Comparison of ENCODE assay signal across 25 mouse cellular contexts in genomic region chr7:119769895-119770294, GRCm38 (mm10). TPM values are rescaled to one million over a fixed set of nuclear protein-coding genes. Genes with fewer than 3 reads are reported as not detected.
DNase-seq lines count a peak whose midpoint lies in the region; ATAC-seq and TF ChIP-seq lines count a peak whose summit lies in the region.
"Had no signal": no experiment of that assay in that cellular context is flagged by ENCODE, and none has a peak within 500 bp of the region (broad histone marks: within the 10 kb centered on the region; RNA-seq: fewer than 3 reads in every experiment).

No protein-coding gene starts in this region.

- no peak overlapping the region for H3K4me2 ChIP-seq in intestine, embryonic 14.5 days (ENCODE audit: low read length)
- no peak overlapping the region for H3K4me2 ChIP-seq in intestine, postnatal 0 days (replicated peaks; ENCODE audit: low read depth)
- H3K4me2 ChIP-seq in stomach, embryonic 16.5 days (ENCODE audit: low read depth, low read length): no peak overlapping the region
- H3K4me2 ChIP-seq: embryonic facial prominence, embryonic 12.5 days; embryonic facial prominence, embryonic 15.5 days; forebrain, embryonic 12.5 days; forebrain, embryonic 15.5 days; heart, embryonic 13.5 days; hindbrain, embryonic 12.5 days; hindbrain, embryonic 15.5 days had no signal

- H3K9me3 ChIP-seq in intestine, embryonic 14.5 days (ENCODE audit: control insufficient read depth, low read length): no peaks in the 10 kb centered on the region
- no peaks in the 10 kb centered on the region for H3K9me3 ChIP-seq in intestine, postnatal 0 days (ENCODE audit: control insufficient read depth)
- no peaks in the 10 kb centered on the region for H3K9me3 ChIP-seq in stomach, embryonic 16.5 days (replicated peaks; ENCODE audit: control insufficient read depth, low read length)
- H3K9me3 ChIP-seq: embryonic facial prominence, embryonic 12.5 days; embryonic facial prominence, embryonic 15.5 days; forebrain, embryonic 12.5 days; forebrain, embryonic 15.5 days; heart, embryonic 10.5 days; heart, embryonic 13.5 days; hindbrain, embryonic 12.5 days; hindbrain, embryonic 15.5 days had no signal

- no peak overlapping the region for H3K9ac ChIP-seq in intestine, embryonic 14.5 days (ENCODE audit: low read length)
- no peak overlapping the region for H3K9ac ChIP-seq in intestine, postnatal 0 days (ENCODE audit: low read depth, low read length)
- no peak overlapping the region for H3K9ac ChIP-seq in stomach, embryonic 16.5 days (ENCODE audit: low read length)
- H3K9ac ChIP-seq: embryonic facial prominence, embryonic 12.5 days; embryonic facial prominence, embryonic 15.5 days; forebrain, embryonic 12.5 days; forebrain, embryonic 15.5 days; heart, embryonic 13.5 days; hindbrain, embryonic 12.5 days; hindbrain, embryonic 15.5 days had no signal

- H3K36me3 ChIP-seq in intestine, embryonic 14.5 days (ENCODE audit: control insufficient read depth, insufficient read depth, low read length): no peaks in the 10 kb centered on the region
- H3K36me3 ChIP-seq in intestine, postnatal 0 days (ENCODE audit: control insufficient read depth, insufficient read depth): no peaks in the 10 kb centered on the region
- H3K36me3 ChIP-seq in stomach, embryonic 16.5 days (ENCODE audit: control insufficient read depth, insufficient read depth, low read length): no peaks in the 10 kb centered on the region
- H3K36me3 ChIP-seq: embryonic facial prominence, embryonic 12.5 days; embryonic facial prominence, embryonic 15.5 days; forebrain, embryonic 12.5 days; forebrain, embryonic 15.5 days; heart, embryonic 10.5 days; heart, embryonic 13.5 days; hindbrain, embryonic 12.5 days; hindbrain, embryonic 15.5 days had no signal

- no peak overlapping the region for H3K27ac ChIP-seq in intestine, embryonic 14.5 days (ENCODE audit: low read depth)
- H3K27ac ChIP-seq in intestine, postnatal 0 days (ENCODE audit: low read depth, low read length): no peak overlapping the region
- 0 out of 2 replicates have a peak overlapping the region, but pooled peaks have one; percentile 31 for H3K27ac ChIP-seq in stomach, embryonic 16.5 days (ENCODE audit: low read length)
- H3K27ac ChIP-seq: embryonic facial prominence, embryonic 12.5 days; embryonic facial prominence, embryonic 15.5 days; forebrain, embryonic 12.5 days; forebrain, embryonic 15.5 days; heart, embryonic 10.5 days; heart, embryonic 13.5 days; hindbrain, embryonic 12.5 days; hindbrain, embryonic 15.5 days had no signal

- no peaks in the 10 kb centered on the region for H3K4me1 ChIP-seq in intestine, embryonic 14.5 days (replicated peaks; ENCODE audit: control insufficient read depth, insufficient read depth, low read length)
- H3K4me1 ChIP-seq in intestine, postnatal 0 days (replicated peaks; ENCODE audit: control insufficient read depth, insufficient read depth, low read length): no peaks in the 10 kb centered on the region
- H3K4me1 ChIP-seq in stomach, embryonic 16.5 days (ENCODE audit: control insufficient read depth, insufficient read depth, low read length): no peaks in the 10 kb centered on the region
- H3K4me1 ChIP-seq: embryonic facial prominence, embryonic 12.5 days; embryonic facial prominence, embryonic 15.5 days; forebrain, embryonic 12.5 days; forebrain, embryonic 15.5 days; heart, embryonic 10.5 days; heart, embryonic 13.5 days; hindbrain, embryonic 12.5 days; hindbrain, embryonic 15.5 days had no signal

- TF ChIP-seq CTCF in intestine, postnatal 0 days (IDR thresholded peaks at IDR 0.05; ENCODE audit: low read depth): no peak

- ATAC-seq in intestine, embryonic 14.5 days (replicated peaks; ENCODE audit: low FRiP score, low TSS enrichment, low read depth): peak; percentile 64; the same call in 1 of the 2 replicates
- peak; percentile 78 for ATAC-seq in intestine, postnatal 0 days
- peak; percentile 82 for ATAC-seq in stomach, embryonic 16.5 days (ENCODE audit: insufficient read depth, low FRiP score)
- ATAC-seq: CD4-positive, CD25-positive, alpha-beta regulatory T cell, adult 4 months; forebrain, embryonic 15.5 days; Patski had no signal

- H3K4me3 ChIP-seq in intestine, embryonic 14.5 days (ENCODE audit: low read depth, low read length): no peak overlapping the region
- H3K4me3 ChIP-seq in intestine, postnatal 0 days (ENCODE audit: low read depth, low read length): no peak overlapping the region
- H3K4me3 ChIP-seq in stomach, embryonic 16.5 days (replicated peaks; ENCODE audit: low read length): no peak overlapping the region
- H3K4me3 ChIP-seq: embryonic facial prominence, embryonic 12.5 days; embryonic facial prominence, embryonic 15.5 days; forebrain, embryonic 12.5 days; forebrain, embryonic 15.5 days; heart, embryonic 10.5 days; heart, embryonic 13.5 days; hindbrain, embryonic 12.5 days; hindbrain, embryonic 15.5 days had no signal

- no peak for DNase-seq in intestine, embryonic 14.5 days (ENCODE audit: low spot score)
- DNase-seq in adrenal gland, postnatal 14 days: no peak
- no peak for DNase-seq in heart, adult 8-10 months (ENCODE audit: low spot score)
- DNase-seq in adrenal gland, postnatal 36 days: no peak
- DNase-seq: adrenal gland, postnatal 10 days; cerebellum, adult 18-20 months; cerebellum, adult 9-10 months; cerebellum, postnatal 25 days; gastrocnemius, postnatal 25 days; heart, adult 18-20 months; kidney, adult 18-20 months had no signal

- no peaks in the 10 kb centered on the region for H3K27me3 ChIP-seq in intestine, embryonic 14.5 days (replicated peaks; ENCODE audit: control insufficient read depth, insufficient read depth, low read length)
- H3K27me3 ChIP-seq in intestine, postnatal 0 days (replicated peaks; ENCODE audit: control insufficient read depth, insufficient read depth, low read length): no peaks in the 10 kb centered on the region
- no peaks in the 10 kb centered on the region for H3K27me3 ChIP-seq in stomach, embryonic 16.5 days (ENCODE audit: control insufficient read depth, insufficient read depth, low read length)
- H3K27me3 ChIP-seq: embryonic facial prominence, embryonic 12.5 days; embryonic facial prominence, embryonic 15.5 days; forebrain, embryonic 12.5 days; forebrain, embryonic 15.5 days; heart, embryonic 13.5 days; hindbrain, embryonic 12.5 days; hindbrain, embryonic 15.5 days; Patski had no signal

- WGBS in intestine, embryonic 14.5 days: 85% methylated on average over 8 of the region's 8 CpGs
- 54% methylated on average over 8 of the region's 8 CpGs for WGBS in intestine, postnatal 0 days
- 55% methylated on average over 8 of the region's 8 CpGs for WGBS in stomach, embryonic 16.5 days

RNA-seq across cellular contexts. Expression of gene Acsm3, which starts 9.2 kb away (rescaled TPM):
- polyA plus RNA-seq in intestine, embryonic 14.5 days (2014; fragmentation: Nextera tagmentation; extraction: Ambion mirVana): 4.9 and 7.1 TPM in 2 replicates
- 0.80 and 0.94 TPM in 2 replicates for polyA plus RNA-seq in intestine, postnatal 0 days (2015; fragmentation: Nextera tagmentation; extraction: Ambion mirVana)
- polyA plus RNA-seq in stomach, embryonic 16.5 days (2015; fragmentation: Nextera tagmentation; extraction: Ambion mirVana): 13.3 and 18.5 TPM in 2 replicates
- 52.8 and 59.7 TPM in 2 replicates for total RNA-seq in adrenal gland, postnatal 14 days (2021)
- total RNA-seq in heart, adult 8-10 months (2022): under 1 TPM; 0.20 to 0.47 (median 0.32) TPM
- 10 to 100 TPM; 24.0 to 47.6 TPM for total RNA-seq in adrenal gland, postnatal 36 days (2021)
- total RNA-seq: ES-E14; hematopoietic stem cell, adult 5-6 weeks had no signal
- polyA plus RNA-seq: heart, embryonic 13.5 days; hindbrain, embryonic 15.5 days had no signal

RNA-seq across cellular contexts. Expression of gene Rexo5, which starts 23.9 kb away (rescaled TPM):
- polyA plus RNA-seq in intestine, embryonic 14.5 days (2014; fragmentation: Nextera tagmentation; extraction: Ambion mirVana): 21.0 and 25.2 TPM in 2 replicates
- 4.1 and 6.5 TPM in 2 replicates for polyA plus RNA-seq in intestine, postnatal 0 days (2015; fragmentation: Nextera tagmentation; extraction: Ambion mirVana)
- polyA plus RNA-seq in stomach, embryonic 16.5 days (2015; fragmentation: Nextera tagmentation; extraction: Ambion mirVana): 17.8 and 25.6 TPM in 2 replicates
- 6.8 and 13.3 TPM in 2 replicates for total RNA-seq in adrenal gland, postnatal 14 days (2021)
- total RNA-seq in heart, adult 8-10 months (2022): 1 to 10 TPM; 1.1 to 3.3 (median 2.4) TPM
- total RNA-seq in adrenal gland, postnatal 36 days (2021): 1 to 10 TPM; 7.6 to 7.8 TPM

RNA-seq across cellular contexts. Expression of gene Eri2, which starts 24.0 kb away (rescaled TPM):
- polyA plus RNA-seq in intestine, embryonic 14.5 days (2014; fragmentation: Nextera tagmentation; extraction: Ambion mirVana): 24.2 and 27.1 TPM in 2 replicates
- 4.2 and 5.0 TPM in 2 replicates for polyA plus RNA-seq in intestine, postnatal 0 days (2015; fragmentation: Nextera tagmentation; extraction: Ambion mirVana)
- 19.5 and 20.3 TPM in 2 replicates for polyA plus RNA-seq in stomach, embryonic 16.5 days (2015; fragmentation: Nextera tagmentation; extraction: Ambion mirVana)
- total RNA-seq in adrenal gland, postnatal 14 days (2021): 7.5 and 9.4 TPM in 2 replicates
- total RNA-seq in heart, adult 8-10 months (2022): 1 to 10 TPM; 1.4 to 2.8 (median 2.1) TPM
- total RNA-seq in adrenal gland, postnatal 36 days (2021): 1 to 10 TPM; 6.7 to 8.8 TPM

RNA-seq across cellular contexts. Expression of gene Thumpd1, which starts 49.3 kb away (rescaled TPM):
- 84.4 and 90.9 TPM in 2 replicates for polyA plus RNA-seq in intestine, embryonic 14.5 days (2014; fragmentation: Nextera tagmentation; extraction: Ambion mirVana)
- 23.2 and 23.8 TPM in 2 replicates for polyA plus RNA-seq in intestine, postnatal 0 days (2015; fragmentation: Nextera tagmentation; extraction: Ambion mirVana)
- polyA plus RNA-seq in stomach, embryonic 16.5 days (2015; fragmentation: Nextera tagmentation; extraction: Ambion mirVana): 62.3 and 65.2 TPM in 2 replicates
- 34.4 and 36.7 TPM in 2 replicates for total RNA-seq in adrenal gland, postnatal 14 days (2021)
- 10 to 100 TPM; 14.9 to 18.8 (median 17.2) TPM for total RNA-seq in heart, adult 8-10 months (2022)
- total RNA-seq in adrenal gland, postnatal 36 days (2021): 10 to 100 TPM; 33.9 to 34.4 TPM

Comparison
In these comparisons a context has a peak if more than half of its experiments do, and no peak if none do; other contexts are left out.
1. RNA of gene Acsm3, which starts 9.2 kb away (total RNA-seq): 52.8 to 59.7 TPM in adrenal gland, postnatal 14 days and 24.0 to 47.6 TPM in adrenal gland, postnatal 36 days; 0.20 to 0.47 TPM in heart, adult 8-10 months; every median in the first group is over 10 times any median in the second.
2. Peak in every context shown above with its lines, with median percentiles within 50 percentile points of each other: ATAC-seq.